Mouse (Mus musculus): Measurements from ENCODE around the gene Guca1b. TPM values are rescaled to one million over a fixed set of nuclear protein-coding genes. Genes with fewer than 3 reads are reported as not detected.

Guca1b gene
- polyA plus RNA-seq, 1 experiment, result 1.2 TPM

- DNase-seq (ENCODE audit: low read depth), result peak; percentile 40
- TF ChIP-seq POLR2A (IDR thresholded peaks at IDR 0.05; ENCODE audit: borderline replicate concordance, extremely low read depth, insufficient read depth, insufficient read length, poor library complexity, severe bottlenecking), result no peak
These were observed 55.2 kb downstream of the Guca1b start for GRCm38 (mm10) chr17:47440359-47440890.

DNA sequence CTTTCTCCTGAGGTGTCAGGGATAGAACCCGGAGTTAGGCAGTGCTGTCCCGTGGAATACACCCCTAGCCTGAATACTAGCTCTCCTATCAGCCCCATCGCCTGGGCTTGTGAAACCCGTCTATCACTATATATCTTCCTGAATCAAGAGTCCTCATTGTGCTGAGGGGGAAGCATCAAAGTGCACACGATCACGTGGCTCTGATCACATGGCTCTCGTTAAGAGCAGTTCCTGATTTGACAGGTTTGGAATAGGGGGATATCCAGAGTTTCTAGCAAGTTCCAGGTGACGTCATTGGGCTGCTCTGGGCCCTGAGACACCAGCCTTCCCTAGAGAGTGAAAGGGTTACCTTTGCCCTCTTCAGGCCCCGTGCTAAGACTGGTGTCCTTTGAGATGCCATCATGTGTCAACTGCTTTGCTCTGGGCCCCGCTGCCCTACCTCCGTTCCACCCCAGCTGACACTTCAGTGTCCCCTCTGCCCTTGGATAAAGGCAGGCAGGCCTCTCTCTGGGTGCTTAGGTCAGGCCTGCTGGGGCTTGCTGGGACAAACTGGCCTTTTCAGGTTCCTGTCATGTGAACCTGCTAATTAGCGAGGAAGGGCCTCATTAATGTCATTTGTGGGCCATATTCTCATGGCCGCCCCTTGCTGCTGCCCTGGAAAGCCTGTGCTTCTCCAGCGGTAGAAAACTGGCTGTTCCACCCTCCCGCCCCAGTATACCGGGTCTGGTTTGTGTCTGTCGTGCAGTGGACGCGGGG is 56.3 kb downstream of the Guca1b start:
- TF ChIP-seq POLR2A (IDR thresholded peaks at IDR 0.05; ENCODE audit: borderline replicate concordance, extremely low read depth, insufficient read depth, insufficient read length, poor library complexity, severe bottlenecking) (no peak), CTCF (IDR thresholded peaks at IDR 0.05; ENCODE audit: borderline replicate concordance, extremely low read depth, insufficient read depth, insufficient read length) (no peak)
- DNase-seq (ENCODE audit: low read depth), result no peak

DNA sequence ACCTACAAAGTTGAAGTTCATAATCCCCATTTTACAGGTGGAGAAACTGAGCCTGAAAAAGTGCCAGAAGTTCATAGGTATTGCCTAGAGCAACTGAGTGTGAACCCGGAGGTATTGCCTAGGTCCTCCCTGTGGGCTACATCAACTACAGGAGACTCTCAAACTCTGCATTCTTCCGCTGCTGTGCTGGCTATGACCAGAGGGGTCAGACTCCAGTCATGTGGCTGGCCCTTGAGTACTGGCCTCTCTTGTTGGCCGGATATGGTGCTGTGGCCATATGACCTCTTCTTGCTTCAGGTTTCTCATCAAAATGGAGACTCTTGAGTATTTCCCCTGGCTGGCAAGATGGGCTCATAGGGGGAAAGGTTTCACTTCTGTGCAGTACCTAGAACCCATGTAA is 57.1 kb downstream of the Guca1b start:
- DNase-seq (ENCODE audit: low read depth), result no peak

More for the DNA sequence above, 57.1 kb downstream of the Guca1b start:
- no peak for TF ChIP-seq CTCF (IDR thresholded peaks at IDR 0.05; ENCODE audit: borderline replicate concordance, extremely low read depth, insufficient read depth, insufficient read length)
- no peak for TF ChIP-seq POLR2A (IDR thresholded peaks at IDR 0.05; ENCODE audit: borderline replicate concordance, extremely low read depth, insufficient read depth, insufficient read length, poor library complexity, severe bottlenecking)

Other genes starting within 250 kb of the Guca1b start
- 46.2 and 47.5 TPM in 2 replicates for gene Mrps10, start 16.5 kb upstream of the Guca1b start, polyA plus RNA-seq (2012; rRNA removed)
- gene Guca1a, start 15.2 kb downstream of the Guca1b start, polyA plus RNA-seq (2012; rRNA removed), result 0.43 and 0.83 TPM in 2 replicates
- 0.42 and 0.85 TPM in 2 replicates for gene AI661453, start 51.2 kb downstream of the Guca1b start, polyA plus RNA-seq (2012; rRNA removed)
- 0.41 and 0.53 TPM in 2 replicates for gene 1700001C19Rik, start 52.0 kb downstream of the Guca1b start, polyA plus RNA-seq (2012; rRNA removed)
- gene Taf8, start 116.9 kb downstream of the Guca1b start, polyA plus RNA-seq (2012; rRNA removed), result 34.2 and 44.1 TPM in 2 replicates
- 59.7 and 68.5 TPM in 2 replicates for gene Ccnd3, start 119.7 kb downstream of the Guca1b start, polyA plus RNA-seq (2012; rRNA removed)
- 27.1 and 31.1 TPM in 2 replicates for gene Bysl, start 226.1 kb downstream of the Guca1b start, polyA plus RNA-seq (2012; rRNA removed)
- 43.1 and 59.0 TPM in 2 replicates for gene Med20, start 226.2 kb downstream of the Guca1b start, polyA plus RNA-seq (2012; rRNA removed)
- 1.7 and 2.6 TPM in 2 replicates for gene Gm20517, start 226.2 kb downstream of the Guca1b start, polyA plus RNA-seq (2012; rRNA removed)
- gene Usp49, start 245.3 kb downstream of the Guca1b start, polyA plus RNA-seq (2012; rRNA removed), result 32.8 and 36.9 TPM in 2 replicates